Mouse (Mus musculus) small intestine, adult 2 months (tissue): ENCODE measurements at regions not wholly inside any gene's neighbourhood (a gene's known extent, or its start where the extent isn't known, plus 50 kb on each side); places are given as distances from the start of the nearest gene placed in this dataset.

Source experiments
- CTCF ChIP-seq: fragments of 200-500 bp; IDR thresholded peaks from 2 replicates; pipeline ENCODE4 v1.5.1; 2012; ENCODE audit warnings: low read depth, mild to moderate bottlenecking, control low read depth, inconsistent platforms, low read length, moderate library complexity, mixed read lengths; ENCODE audit not compliant: insufficient replicate concordance, insufficient read length; ENCODE audit errors: extremely low read depth
- POLR2A ChIP-seq: fragments of 200-500 bp; IDR thresholded peaks from 2 replicates; pipeline ENCODE4 v1.6.1; 2012; ENCODE audit warnings: low read depth, mild to moderate bottlenecking, control low read depth, inconsistent platforms, low read length, moderate library complexity

DNA sequence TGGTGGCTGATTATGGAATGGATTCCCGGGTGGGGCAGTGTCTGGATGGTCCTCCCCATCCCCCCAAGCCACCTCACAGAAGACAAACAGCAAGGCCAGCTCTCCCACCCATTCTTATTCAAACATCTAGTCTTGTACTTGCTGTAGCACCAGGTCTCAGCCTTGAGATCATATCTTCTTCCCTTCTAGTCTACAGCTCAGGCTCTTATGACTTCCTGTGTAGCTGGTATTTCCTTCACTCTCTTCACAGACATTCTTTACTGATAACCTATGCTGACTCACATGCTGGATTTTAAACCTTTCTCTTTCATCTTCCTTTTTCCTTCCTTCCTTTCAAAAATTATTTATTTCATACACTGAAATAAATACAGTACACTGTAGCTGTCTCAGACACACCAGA, 406.8 kb downstream of the Plcl1 start:
- TF ChIP-seq POLR2A (no peak), CTCF (no peak)
